ENCODE assay signal across 21 mouse cellular contexts in the genomic region with DNA sequence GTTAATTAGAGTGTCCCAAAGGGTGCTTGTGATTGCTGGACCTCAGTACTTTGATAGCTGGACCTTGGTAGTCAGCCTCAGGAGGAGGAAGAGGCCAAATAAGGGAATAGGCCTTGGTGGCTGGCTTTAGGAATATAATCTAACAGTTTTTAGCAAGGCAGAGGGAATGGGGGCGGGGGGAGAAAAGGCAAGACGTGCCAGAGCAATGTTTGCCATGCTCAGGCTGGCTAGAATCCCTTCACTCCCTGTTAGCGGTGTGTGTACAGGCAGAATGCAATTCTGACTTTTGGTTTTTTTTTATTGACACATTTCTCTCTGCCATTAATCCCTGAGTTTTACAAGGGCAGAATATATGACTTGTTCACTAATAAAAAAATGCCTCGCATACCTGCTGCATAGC.
A peak's percentile ranks its signal among the peaks of the same experiment; 100 is the strongest.
DNase-seq lines count a peak whose midpoint lies in the region; ATAC-seq and TF ChIP-seq lines count a peak whose summit lies in the region.
"Had no signal": no experiment of that assay in that cellular context is flagged by ENCODE, and none has a peak within 500 bp of the region (broad histone marks: within the 10 kb centered on the region; RNA-seq: fewer than 3 reads in every experiment).

No protein-coding gene starts in this region.

- DNase-seq in forebrain, postnatal 0 days: peak; percentile 68
- no peak for DNase-seq in forebrain, embryonic 10.5 days (ENCODE audit: extremely low spot score, low spot score)
- DNase-seq in layer of hippocampus, adult 9-11 months: peak; percentile 16
- DNase-seq in layer of hippocampus, postnatal 25 days (ENCODE audit: extremely low spot score in 1 of 2, low spot score in 1 of 2): no peak
- peak; percentile 19 for DNase-seq in brain, adult 2 months (ENCODE audit: low read depth, low spot score)
- peak; percentile 52 for DNase-seq in brain, embryonic 14.5 days (ENCODE audit: low read depth)
- no peak for DNase-seq in kidney, adult 8-10 months
- DNase-seq: adrenal gland, adult 2 months; adrenal gland, postnatal 14 days; cerebellum, adult 18-20 months; cerebellum, adult 9-10 months; cerebellum, postnatal 14 days; gastrocnemius, adult 2 months; gastrocnemius, postnatal 14 days had no signal

- no peaks in the 10 kb centered on the region for H3K9me3 ChIP-seq in forebrain, postnatal 0 days (ENCODE audit: low read length)
- no peaks in the 10 kb centered on the region for H3K9me3 ChIP-seq in forebrain, embryonic 10.5 days
- H3K9me3 ChIP-seq: embryonic facial prominence, embryonic 12.5 days; embryonic facial prominence, embryonic 15.5 days; forebrain, embryonic 13.5 days; hindbrain, embryonic 12.5 days; hindbrain, embryonic 15.5 days had no signal

- H3K4me2 ChIP-seq in forebrain, postnatal 0 days (ENCODE audit: low read depth): no peak overlapping the region
- H3K4me2 ChIP-seq: embryonic facial prominence, embryonic 12.5 days; embryonic facial prominence, embryonic 15.5 days; forebrain, embryonic 13.5 days; heart, embryonic 11.5 days; hindbrain, embryonic 12.5 days; hindbrain, embryonic 15.5 days had no signal

- 58% methylated on average over 4 of the region's 4 CpGs for WGBS in forebrain, postnatal 0 days
- WGBS in forebrain, embryonic 10.5 days: 80% methylated on average over 4 of the region's 4 CpGs

- H3K27me3 ChIP-seq in forebrain, postnatal 0 days (ENCODE audit: insufficient read depth, low read length): no peaks in the 10 kb centered on the region
- no peaks in the 10 kb centered on the region for H3K27me3 ChIP-seq in forebrain, embryonic 10.5 days (ENCODE audit: poor library complexity, severe bottlenecking)
- H3K27me3 ChIP-seq: embryonic facial prominence, embryonic 12.5 days; embryonic facial prominence, embryonic 15.5 days; forebrain, embryonic 13.5 days; hindbrain, embryonic 12.5 days; hindbrain, embryonic 15.5 days had no signal

- no peak overlapping the region for H3K9ac ChIP-seq in forebrain, postnatal 0 days
- H3K9ac ChIP-seq: embryonic facial prominence, embryonic 12.5 days; embryonic facial prominence, embryonic 15.5 days; forebrain, embryonic 13.5 days; hindbrain, embryonic 12.5 days; hindbrain, embryonic 15.5 days had no signal

- no peak for TF ChIP-seq POLR2A in brain, embryonic 14.5 days (IDR thresholded peaks at IDR 0.05; ENCODE audit: borderline replicate concordance, extremely low read depth, insufficient read depth, insufficient read length, poor library complexity, severe bottlenecking)

- no peak overlapping the region for H3K4me3 ChIP-seq in forebrain, postnatal 0 days (ENCODE audit: low read depth, low read length)
- H3K4me3 ChIP-seq in forebrain, embryonic 10.5 days: no peak overlapping the region
- H3K4me3 ChIP-seq: embryonic facial prominence, embryonic 12.5 days; embryonic facial prominence, embryonic 15.5 days; forebrain, embryonic 13.5 days; gastrocnemius, adult 2 months; hindbrain, embryonic 12.5 days; hindbrain, embryonic 15.5 days had no signal

- no peak overlapping the region for H3K27ac ChIP-seq in forebrain, postnatal 0 days (ENCODE audit: low read depth, low read length)
- H3K27ac ChIP-seq in forebrain, embryonic 10.5 days: no peak overlapping the region
- H3K27ac ChIP-seq: embryonic facial prominence, embryonic 12.5 days; embryonic facial prominence, embryonic 15.5 days; forebrain, embryonic 13.5 days; gastrocnemius, adult 2 months; hindbrain, embryonic 15.5 days had no signal

- H3K36me3 ChIP-seq in forebrain, postnatal 0 days (ENCODE audit: insufficient read depth): no peaks in the 10 kb centered on the region
- no peaks in the 10 kb centered on the region for H3K36me3 ChIP-seq in forebrain, embryonic 10.5 days (replicated peaks)
- H3K36me3 ChIP-seq: embryonic facial prominence, embryonic 12.5 days; embryonic facial prominence, embryonic 15.5 days; hindbrain, embryonic 12.5 days; hindbrain, embryonic 15.5 days had no signal

- ATAC-seq in forebrain, postnatal 0 days: no peak
- ATAC-seq: CD4-positive, CD25-positive, alpha-beta regulatory T cell, adult 4 months; forebrain, embryonic 13.5 days had no signal

- H3K4me1 ChIP-seq in forebrain, postnatal 0 days (ENCODE audit: insufficient read depth): peaks cover 8% of the 10 kb centered on the region; the same call in 1 of the 2 replicates
- peaks cover 24% of the 10 kb centered on the region for H3K4me1 ChIP-seq in forebrain, embryonic 10.5 days
- H3K4me1 ChIP-seq: embryonic facial prominence, embryonic 12.5 days; embryonic facial prominence, embryonic 15.5 days had no signal

- TF ChIP-seq CTCF in forebrain, postnatal 0 days (IDR thresholded peaks at IDR 0.05; ENCODE audit: low read depth): no peak
- no peak for TF ChIP-seq CTCF in brain, embryonic 14.5 days (IDR thresholded peaks at IDR 0.05; ENCODE audit: borderline replicate concordance, extremely low read depth, insufficient read depth, insufficient read length)

Comparison
In these comparisons a context has a peak if more than half of its experiments do, and no peak if none do; other contexts are left out.
1. DNase-seq: peak in forebrain, postnatal 0 days (single experiment), layer of hippocampus, adult 9-11 months (single experiment), brain, adult 2 months (single experiment) and brain, embryonic 14.5 days (single experiment); none in forebrain, embryonic 10.5 days (single experiment), layer of hippocampus, postnatal 25 days (0 of 2) and kidney, adult 8-10 months (0 of 2).